Mouse (Mus musculus): ENCODE results near the gene Plcg2. TPM values are rescaled to one million over a fixed set of nuclear protein-coding genes. Genes with fewer than 3 reads are reported as not detected.

Plcg2 gene
- polyA plus RNA-seq, 1 experiment, result 12.5 TPM

- Histone ChIP-seq H3K4me1 (ENCODE audit: control insufficient read depth, insufficient read depth, low read length) (no peaks in the 10 kb centered on the region), H3K4me3 (ENCODE audit: insufficient read depth, low read depth, low read length) (no peak overlapping the region), H3K27ac (ENCODE audit: insufficient read depth, low read depth, low read length) (no peak overlapping the region), H3K27me3 (replicated peaks; ENCODE audit: control insufficient read depth, insufficient read depth, low read length) (peaks cover 2% of the 10 kb centered on the region; the same call in 1 of the 2 replicates), H3K36me3 (ENCODE audit: control insufficient read depth, insufficient read depth, low read length) (no peaks in the 10 kb centered on the region)
- no peak for TF ChIP-seq CTCF (conservative IDR thresholded peaks at IDR 0.05; ENCODE audit: insufficient read depth, insufficient read length, low read depth, low read length)
- no peak for TF ChIP-seq POLR2A (IDR thresholded peaks at IDR 0.05; ENCODE audit: low read depth, low read length)
- DNase-seq, result no peak
- WGBS, result 92% methylated on average over 6 of the region's 6 CpGs
Measured at GRCm38 (mm10) chr8:117501323-117501722, 3.2 kb downstream of the Plcg2 start.

- DNase-seq, result no peak
- Histone ChIP-seq H3K27me3 (replicated peaks; ENCODE audit: control insufficient read depth, insufficient read depth, low read length) (no peaks in the 10 kb centered on the region), H3K4me3 (ENCODE audit: insufficient read depth, low read depth, low read length) (no peak overlapping the region), H3K27ac (ENCODE audit: insufficient read depth, low read depth, low read length) (no peak overlapping the region), H3K4me1 (ENCODE audit: control insufficient read depth, insufficient read depth, low read length) (no peaks in the 10 kb centered on the region), H3K36me3 (ENCODE audit: control insufficient read depth, insufficient read depth, low read length) (no peaks in the 10 kb centered on the region)
- 79% methylated on average over 13 of the region's 13 CpGs for WGBS
- TF ChIP-seq POLR2A (IDR thresholded peaks at IDR 0.05; ENCODE audit: low read depth, low read length) (no peak), CTCF (conservative IDR thresholded peaks at IDR 0.05; ENCODE audit: insufficient read depth, insufficient read length, low read depth, low read length) (no peak)
Measured at GRCm38 (mm10) chr8:117503405-117504069, 5.4 kb downstream of the Plcg2 start.

- no peaks in the 10 kb centered on the region for H3K4me1 ChIP-seq (ENCODE audit: control insufficient read depth, insufficient read depth, low read length)
- WGBS, result 87% methylated on average over 8 of the region's 8 CpGs
- no peaks in the 10 kb centered on the region for H3K27me3 ChIP-seq (replicated peaks; ENCODE audit: control insufficient read depth, insufficient read depth, low read length)
- no peak overlapping the region for H3K4me3 ChIP-seq (ENCODE audit: insufficient read depth, low read depth, low read length)
- H3K36me3 ChIP-seq (ENCODE audit: control insufficient read depth, insufficient read depth, low read length), result no peaks in the 10 kb centered on the region
- DNase-seq, result no peak
- no peak for TF ChIP-seq CTCF (conservative IDR thresholded peaks at IDR 0.05; ENCODE audit: insufficient read depth, insufficient read length, low read depth, low read length)
- TF ChIP-seq POLR2A (IDR thresholded peaks at IDR 0.05; ENCODE audit: low read depth, low read length), result no peak
- no peak overlapping the region for H3K27ac ChIP-seq (ENCODE audit: insufficient read depth, low read depth, low read length)
Measured at GRCm38 (mm10) chr8:117507703-117508102, 9.6 kb downstream of the Plcg2 start.

- no peak overlapping the region for H3K27ac ChIP-seq (ENCODE audit: insufficient read depth, low read depth, low read length)
- no peaks in the 10 kb centered on the region for H3K27me3 ChIP-seq (replicated peaks; ENCODE audit: control insufficient read depth, insufficient read depth, low read length)
- H3K4me1 ChIP-seq (ENCODE audit: control insufficient read depth, insufficient read depth, low read length), result no peaks in the 10 kb centered on the region
- TF ChIP-seq POLR2A (IDR thresholded peaks at IDR 0.05; ENCODE audit: low read depth, low read length), result no peak
- no peak for TF ChIP-seq CTCF (conservative IDR thresholded peaks at IDR 0.05; ENCODE audit: insufficient read depth, insufficient read length, low read depth, low read length)
- no peaks in the 10 kb centered on the region for H3K36me3 ChIP-seq (ENCODE audit: control insufficient read depth, insufficient read depth, low read length)
- peak; percentile 9 for DNase-seq
- 64% methylated on average over 14 of the region's 14 CpGs for WGBS
- no peak overlapping the region for H3K4me3 ChIP-seq (ENCODE audit: insufficient read depth, low read depth, low read length)
Measured at GRCm38 (mm10) chr8:117516876-117517565, 18.9 kb downstream of the Plcg2 start.

- Histone ChIP-seq H3K27me3 (replicated peaks; ENCODE audit: control insufficient read depth, insufficient read depth, low read length) (no peaks in the 10 kb centered on the region), H3K4me1 (ENCODE audit: control insufficient read depth, insufficient read depth, low read length) (no peaks in the 10 kb centered on the region), H3K4me3 (ENCODE audit: insufficient read depth, low read depth, low read length) (no peak overlapping the region), H3K27ac (ENCODE audit: insufficient read depth, low read depth, low read length) (no peak overlapping the region), H3K36me3 (ENCODE audit: control insufficient read depth, insufficient read depth, low read length) (no peaks in the 10 kb centered on the region)
- no peak for DNase-seq
- TF ChIP-seq CTCF (conservative IDR thresholded peaks at IDR 0.05; ENCODE audit: insufficient read depth, insufficient read length, low read depth, low read length) (no peak), POLR2A (IDR thresholded peaks at IDR 0.05; ENCODE audit: low read depth, low read length) (no peak)
- 73% methylated on average over 9 of the region's 9 CpGs for WGBS
Measured at GRCm38 (mm10) chr8:117517861-117518260, 19.8 kb downstream of the Plcg2 start.

GRCm38 (mm10) chr8:117518873-117519272, 20.8 kb downstream of the Plcg2 start:
- H3K4me3 ChIP-seq (ENCODE audit: insufficient read depth, low read depth, low read length), result no peak overlapping the region
- TF ChIP-seq CTCF (conservative IDR thresholded peaks at IDR 0.05; ENCODE audit: insufficient read depth, insufficient read length, low read depth, low read length), result no peak
- TF ChIP-seq POLR2A (IDR thresholded peaks at IDR 0.05; ENCODE audit: low read depth, low read length), result no peak
- no peak overlapping the region for H3K27ac ChIP-seq (ENCODE audit: insufficient read depth, low read depth, low read length)
- H3K27me3 ChIP-seq (replicated peaks; ENCODE audit: control insufficient read depth, insufficient read depth, low read length), result no peaks in the 10 kb centered on the region
- H3K36me3 ChIP-seq (ENCODE audit: control insufficient read depth, insufficient read depth, low read length), result no peaks in the 10 kb centered on the region
- DNase-seq, result no peak
- 65% methylated on average over 4 of the region's 4 CpGs for WGBS
- H3K4me1 ChIP-seq (ENCODE audit: control insufficient read depth, insufficient read depth, low read length), result no peaks in the 10 kb centered on the region

- DNase-seq, result no peak
- H3K27ac ChIP-seq (ENCODE audit: insufficient read depth, low read depth, low read length), result no peak overlapping the region
Measured at GRCm38 (mm10) chr8:117526185-117526584, 28.1 kb downstream of the Plcg2 start.

More at GRCm38 (mm10) chr8:117526185-117526584, 28.1 kb downstream of the Plcg2 start:
- Histone ChIP-seq H3K4me3 (ENCODE audit: insufficient read depth, low read depth, low read length) (no peak overlapping the region), H3K4me1 (ENCODE audit: control insufficient read depth, insufficient read depth, low read length) (no peaks in the 10 kb centered on the region), H3K36me3 (ENCODE audit: control insufficient read depth, insufficient read depth, low read length) (no peaks in the 10 kb centered on the region), H3K27me3 (replicated peaks; ENCODE audit: control insufficient read depth, insufficient read depth, low read length) (no peaks in the 10 kb centered on the region)
- no peak for TF ChIP-seq CTCF (conservative IDR thresholded peaks at IDR 0.05; ENCODE audit: insufficient read depth, insufficient read length, low read depth, low read length)
- no peak for TF ChIP-seq POLR2A (IDR thresholded peaks at IDR 0.05; ENCODE audit: low read depth, low read length)
- 36% methylated on average over 2 of the region's 2 CpGs for WGBS

Data from kidney, adult 2 months (tissue).